Mouse (Mus musculus): ENCODE data around the gene Tbpl1.

- no peak for TF ChIP-seq POLR2A (IDR thresholded peaks at IDR 0.05; ENCODE audit: low read depth, low read length)
- TF ChIP-seq CTCF (conservative IDR thresholded peaks at IDR 0.05; ENCODE audit: insufficient read depth, insufficient read length, low read depth, low read length) = no peak
Measured at GRCm38 (mm10) chr10:22674176-22674575, 57.6 kb downstream of the Tbpl1 start.
